Mouse (Mus musculus) midbrain, embryonic 16.5 days (tissue): ENCODE results near the gene Cyp24a1. TPM values are rescaled to one million over a fixed set of nuclear protein-coding genes. Genes with fewer than 3 reads are reported as not detected.

Source experiments
- ATAC-seq: fragments of 200-750 bp; cut with Nextera tagmentation; 2 replicates; pipeline ENCODE4 v1.8.0; 2017; ENCODE audit warnings: moderate TSS enrichment
- H3K27ac ChIP-seq: fragments of 300-500 bp; sonication (generic); 2 replicates; pipeline ENCODE4 v1.5.1; 2014; ENCODE audit warnings: mild to moderate bottlenecking, low read length, mixed read lengths
- H3K27me3 ChIP-seq: fragments of 300-500 bp; sonication (generic); 2 replicates; pipeline ENCODE4 v1.6.1; 2014; ENCODE audit warnings: low read depth, low read length, mixed read lengths; ENCODE audit not compliant: control insufficient read depth, insufficient read depth
- H3K36me3 ChIP-seq: fragments of 300-500 bp; sonication (generic); 2 replicates; pipeline ENCODE4 v1.6.1; 2014; ENCODE audit warnings: mild to moderate bottlenecking, low read length, moderate library complexity, mixed read lengths; ENCODE audit not compliant: control insufficient read depth, insufficient read depth
- H3K4me1 ChIP-seq: fragments of 300-500 bp; sonication (generic); 2 replicates; pipeline ENCODE4 v1.6.1; 2014; ENCODE audit warnings: mild to moderate bottlenecking, low read length, mixed read lengths; ENCODE audit not compliant: control insufficient read depth, insufficient read depth
- H3K4me2 ChIP-seq: fragments of 300-500 bp; sonication (generic); 2 replicates; pipeline ENCODE4 v1.6.1; 2014; ENCODE audit warnings: mild to moderate bottlenecking, low read length, mixed read lengths
- H3K4me3 ChIP-seq: fragments of 300-500 bp; sonication (generic); 2 replicates; pipeline ENCODE4 v1.5.1; 2014; ENCODE audit warnings: low read depth, mild to moderate bottlenecking, low read length, moderate library complexity, mixed read lengths
- H3K9ac ChIP-seq: fragments of 300-500 bp; sonication (generic); 2 replicates; pipeline ENCODE4 v1.6.1; 2014; ENCODE audit warnings: low read depth, low read length, mixed read lengths
- H3K9me3 ChIP-seq: fragments of 300-500 bp; sonication (generic); replicated peaks from 2 replicates; pipeline ENCODE4 v1.6.1; 2014; ENCODE audit warnings: mild to moderate bottlenecking, low read length, mixed read lengths; ENCODE audit not compliant: control insufficient read depth, poor library complexity, severe bottlenecking
- WGBS: fragments of 180-500 bp; shearing (Covaris S2); extraction: QIAGEN DNeasy Blood & Tissue Kit; methylation state at CpG from one replicate; pipeline ENCODE4 v1.1.7; 2014; 5-methylcytosine and 5-hydroxymethylcytosine counted together
- polyA plus RNA-seq: library from polyadenylated mRNA; unstranded; fragments of >200 nt; fragmentation: Nextera tagmentation; extraction: Ambion mirVana; gene quantifications from 2 replicates; pipeline ENCODE4 v1.2.1, GENCODE M21; 2015

Cyp24a1 gene
- polyA plus RNA-seq, 1 experiment from 2014 or later = 0.18 TPM

- no peak overlapping the region for H3K4me2 ChIP-seq
- WGBS = 77% methylated on average over 10 of the region's 10 CpGs
- no peaks in the 10 kb centered on the region for H3K36me3 ChIP-seq
- H3K4me3 ChIP-seq = no peak overlapping the region
- no peaks in the 10 kb centered on the region for H3K9me3 ChIP-seq
- no peaks in the 10 kb centered on the region for H3K4me1 ChIP-seq
- no peak overlapping the region for H3K9ac ChIP-seq
- ATAC-seq = no peak
- no peak overlapping the region for H3K27ac ChIP-seq
- no peaks in the 10 kb centered on the region for H3K27me3 ChIP-seq
Measured at GRCm38 (mm10) chr2:170482019-170482540, 14.9 kb downstream of the Cyp24a1 start.

GRCm38 (mm10) chr2:170476643-170477042 lies 20.3 kb downstream of the Cyp24a1 start:
- Histone ChIP-seq H3K9me3 (no peaks in the 10 kb centered on the region), H3K27ac (no peak overlapping the region), H3K9ac (no peak overlapping the region), H3K36me3 (no peaks in the 10 kb centered on the region), H3K4me2 (no peak overlapping the region), H3K4me3 (no peak overlapping the region), H3K4me1 (no peaks in the 10 kb centered on the region), H3K27me3 (no peaks in the 10 kb centered on the region)
- 88% methylated on average over 8 of the region's 8 CpGs for WGBS
- no peak for ATAC-seq

- WGBS = 85% methylated on average over 11 of the region's 11 CpGs
Measured at GRCm38 (mm10) chr2:170476215-170476614, 20.7 kb downstream of the Cyp24a1 start.

GRCm38 (mm10) chr2:170475164-170475563 lies 21.8 kb downstream of the Cyp24a1 start:
- Histone ChIP-seq H3K27ac (no peak overlapping the region), H3K4me2 (no peak overlapping the region), H3K4me1 (no peaks in the 10 kb centered on the region), H3K36me3 (no peaks in the 10 kb centered on the region), H3K9ac (no peak overlapping the region), H3K4me3 (no peak overlapping the region), H3K27me3 (no peaks in the 10 kb centered on the region), H3K9me3 (no peaks in the 10 kb centered on the region)
- WGBS = 58% methylated on average over 3 of the region's 3 CpGs
- no peak for ATAC-seq

More at GRCm38 (mm10) chr2:170476215-170476614, 20.7 kb downstream of the Cyp24a1 start:
- H3K27me3 ChIP-seq = no peaks in the 10 kb centered on the region
- H3K4me1 ChIP-seq = no peaks in the 10 kb centered on the region
- H3K9ac ChIP-seq = no peak overlapping the region
- no peak for ATAC-seq
- H3K36me3 ChIP-seq = no peaks in the 10 kb centered on the region
- H3K9me3 ChIP-seq = no peaks in the 10 kb centered on the region
- no peak overlapping the region for H3K4me3 ChIP-seq
- no peak overlapping the region for H3K4me2 ChIP-seq
- H3K27ac ChIP-seq = no peak overlapping the region

GRCm38 (mm10) chr2:170474125-170474524 lies 22.8 kb downstream of the Cyp24a1 start:
- H3K36me3 ChIP-seq = no peaks in the 10 kb centered on the region
- no peak overlapping the region for H3K4me3 ChIP-seq
- H3K9ac ChIP-seq = no peak overlapping the region
- H3K4me1 ChIP-seq = peaks cover 4% of the 10 kb centered on the region; the same call in 1 of the 2 replicates
- H3K9me3 ChIP-seq = no peaks in the 10 kb centered on the region
- no peak overlapping the region for H3K27ac ChIP-seq
- WGBS = 97% methylated on average over 5 of the region's 5 CpGs
- H3K27me3 ChIP-seq = no peaks in the 10 kb centered on the region
- no peak for ATAC-seq
- H3K4me2 ChIP-seq = no peak overlapping the region

- no peaks in the 10 kb centered on the region for H3K9me3 ChIP-seq
- H3K36me3 ChIP-seq = no peaks in the 10 kb centered on the region
- H3K4me2 ChIP-seq = no peak overlapping the region
- H3K27me3 ChIP-seq = no peaks in the 10 kb centered on the region
- H3K9ac ChIP-seq = no peak overlapping the region
- H3K27ac ChIP-seq = no peak overlapping the region
- peaks cover 4% of the 10 kb centered on the region; the same call in 1 of the 2 replicates for H3K4me1 ChIP-seq
- no peak for ATAC-seq
- WGBS = 67% methylated on average over 5 of the region's 5 CpGs
- H3K4me3 ChIP-seq = no peak overlapping the region
Measured at GRCm38 (mm10) chr2:170470591-170470990, 26.4 kb downstream of the Cyp24a1 start.

GRCm38 (mm10) chr2:170469616-170470308 lies 27.2 kb downstream of the Cyp24a1 start:
- Histone ChIP-seq H3K4me2 (peak overlapping the region; percentile 34), H3K4me1 (peaks cover 4% of the 10 kb centered on the region; the same call in 1 of the 2 replicates), H3K36me3 (no peaks in the 10 kb centered on the region), H3K9ac (no peak overlapping the region), H3K27me3 (no peaks in the 10 kb centered on the region), H3K4me3 (no peak overlapping the region), H3K27ac (no peak overlapping the region), H3K9me3 (no peaks in the 10 kb centered on the region)
- peak; percentile 60 for ATAC-seq
- WGBS = 7% methylated on average over 10 of the region's 10 CpGs

- Histone ChIP-seq H3K36me3 (no peaks in the 10 kb centered on the region), H3K27ac (no peak overlapping the region), H3K9me3 (no peaks in the 10 kb centered on the region), H3K9ac (no peak overlapping the region), H3K4me1 (peaks cover 4% of the 10 kb centered on the region; the same call in 1 of the 2 replicates), H3K27me3 (no peaks in the 10 kb centered on the region), H3K4me2 (no peak overlapping the region), H3K4me3 (no peak overlapping the region)
- no peak for ATAC-seq
Measured at GRCm38 (mm10) chr2:170468009-170468408, 28.9 kb downstream of the Cyp24a1 start.

GRCm38 (mm10) chr2:170464817-170465216 lies 32.1 kb downstream of the Cyp24a1 start:
- no peak overlapping the region for H3K4me2 ChIP-seq
- H3K4me3 ChIP-seq = no peak overlapping the region
- H3K36me3 ChIP-seq = no peaks in the 10 kb centered on the region
- 38% methylated on average over 4 of the region's 4 CpGs for WGBS
- H3K9ac ChIP-seq = no peak overlapping the region
- H3K4me1 ChIP-seq = peaks cover 4% of the 10 kb centered on the region; the same call in 1 of the 2 replicates
- ATAC-seq = no peak
- H3K27me3 ChIP-seq = no peaks in the 10 kb centered on the region
- no peaks in the 10 kb centered on the region for H3K9me3 ChIP-seq
- H3K27ac ChIP-seq = no peak overlapping the region
